Mouse (Mus musculus) G1E (cell line): ENCODE measurements at regions not wholly inside any gene's neighbourhood (a gene's known extent, or its start where the extent isn't known, plus 50 kb on each side); places are given as distances from the start of the nearest gene placed in this dataset.

Experiments used
- CTCF ChIP-seq: IDR thresholded peaks from 2 replicates; pipeline ENCODE4 v1.5.1; 2012; ENCODE audit warnings: low read depth, low read length, inconsistent platforms, mixed read lengths
- GATA1 ChIP-seq: IDR thresholded peaks from 2 replicates; pipeline ENCODE4 v1.6.1; 2012; ENCODE audit warnings: borderline replicate concordance, low read length, inconsistent platforms, mixed read lengths

DNA sequence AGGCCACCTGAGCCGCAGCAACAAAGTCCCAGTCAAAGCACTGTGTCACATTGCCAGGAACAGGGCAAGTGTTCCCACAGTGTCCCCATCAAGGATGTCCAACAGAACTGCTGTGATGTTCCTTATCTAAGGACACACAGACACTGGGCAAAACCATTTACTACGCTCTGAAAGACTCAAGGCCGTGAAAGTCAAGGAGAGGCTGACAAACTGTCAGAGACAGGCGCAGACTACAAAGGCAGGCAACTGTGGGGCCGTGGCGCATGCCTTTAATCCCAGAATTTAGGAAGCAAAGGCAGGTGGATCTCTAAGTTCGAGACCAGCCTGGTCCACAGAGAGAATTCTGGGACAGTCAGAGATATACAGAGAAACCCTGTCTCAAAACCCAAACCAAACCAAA lies 96.8 kb upstream of the Slc22a12 start:
- TF ChIP-seq GATA1 (no peak), CTCF (no peak)
